Mouse (Mus musculus): ENCODE results near the gene A730061H03Rik. TPM values are rescaled to one million over a fixed set of nuclear protein-coding genes. Genes with fewer than 3 reads are reported as not detected.

A730061H03Rik gene
- 0.82 TPM in 1 of 2 replicates, not detected in the other for polyA plus RNA-seq (2016; fragmentation: Nextera tagmentation; extraction: Ambion mirVana)

DNA sequence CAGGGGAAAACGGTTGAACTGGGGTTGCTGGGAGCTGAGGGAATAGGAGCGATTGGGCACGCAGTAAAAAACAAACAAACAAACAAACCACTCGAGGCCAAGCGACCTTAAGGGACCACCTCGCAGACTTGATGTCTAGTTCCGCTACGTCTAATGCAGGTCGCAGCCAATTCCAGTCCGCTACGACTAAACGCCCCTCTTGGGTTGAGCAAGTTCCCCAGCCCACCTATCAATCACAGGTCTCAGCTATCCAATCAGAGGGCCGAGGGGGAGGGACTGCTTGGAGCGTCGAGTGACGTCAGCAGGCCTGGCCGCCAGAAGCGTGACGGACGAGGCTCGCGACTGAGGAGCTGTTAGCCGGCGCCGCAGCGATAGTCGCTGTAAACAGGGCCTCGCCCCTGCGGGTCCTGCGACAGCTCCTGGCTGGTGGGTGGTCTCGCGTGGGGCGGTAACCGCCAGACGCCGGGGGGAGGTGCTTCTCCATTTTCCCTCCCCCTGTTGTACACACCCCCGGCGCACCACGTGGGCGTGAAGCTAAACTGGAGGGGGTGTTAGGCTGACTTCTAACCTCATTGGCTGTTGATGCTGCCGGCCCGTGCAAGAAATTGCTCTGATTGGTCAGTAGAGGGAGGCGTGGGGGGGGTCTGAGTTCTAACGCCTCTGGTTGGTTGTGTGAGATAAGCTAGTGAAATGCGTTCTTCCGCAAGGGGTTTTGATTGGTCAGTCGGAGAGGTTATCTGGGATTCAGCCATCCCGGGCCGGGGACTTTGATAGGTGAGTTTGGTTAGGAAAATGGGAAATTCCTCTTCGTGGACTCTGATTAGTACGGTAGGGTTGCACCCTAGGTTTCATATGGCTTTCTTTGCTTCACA is at the start of gene A730061H03Rik:
Gene A730061H03Rik (minus strand): TSS at position 205 of the 872 bp plus-strand sequence.
- Histone ChIP-seq H3K27me3 (ENCODE audit: insufficient read depth, poor library complexity, severe bottlenecking) (no peaks in the 10 kb centered on the region), H3K9me3 (no peaks in the 10 kb centered on the region), H3K4me1 (replicated peaks) (peaks cover 20% of the 10 kb centered on the region), H3K4me3 (peak within 1 kb of the TSS; percentile 67), H3K27ac (peak within 1 kb of the TSS; percentile 95), H3K36me3 (peaks cover 24% of the 10 kb centered on the region)
- under 1% methylated on average over 51 of the region's 51 CpGs for WGBS
- DNase-seq (ENCODE audit: low spot score), result peak; percentile 98

DNA sequence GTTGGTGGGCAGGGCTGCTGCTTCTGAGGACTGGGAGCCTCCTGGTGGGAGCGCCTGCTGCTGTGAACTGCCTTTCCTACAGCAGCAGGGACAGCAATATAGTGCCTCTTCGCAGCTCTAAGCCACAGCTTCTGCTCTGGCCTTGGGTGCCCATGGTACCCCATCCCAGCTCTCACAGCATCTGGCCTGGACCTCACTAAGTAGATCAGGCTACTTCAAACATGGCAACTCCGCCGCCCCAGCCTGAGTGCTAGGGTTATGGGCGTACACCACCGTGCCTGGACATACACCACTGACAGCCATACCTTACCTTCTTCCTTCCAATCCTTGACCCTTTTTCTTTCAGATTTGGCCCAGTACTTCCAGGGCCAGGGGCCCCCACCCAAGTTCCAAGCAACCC is 48.1 kb upstream of the A730061H03Rik start:
- no peaks in the 10 kb centered on the region for H3K9me3 ChIP-seq
- 95% methylated on average over 6 of the region's 6 CpGs for WGBS
- H3K27me3 ChIP-seq (ENCODE audit: insufficient read depth, poor library complexity, severe bottlenecking), result no peaks in the 10 kb centered on the region
- H3K36me3 ChIP-seq, result peaks cover 66% of the 10 kb centered on the region
- no peak for DNase-seq (ENCODE audit: low spot score)
- H3K4me3 ChIP-seq, result no peak overlapping the region
- H3K4me1 ChIP-seq (replicated peaks), result peaks cover 14% of the 10 kb centered on the region
- no peak overlapping the region for H3K27ac ChIP-seq

DNA sequence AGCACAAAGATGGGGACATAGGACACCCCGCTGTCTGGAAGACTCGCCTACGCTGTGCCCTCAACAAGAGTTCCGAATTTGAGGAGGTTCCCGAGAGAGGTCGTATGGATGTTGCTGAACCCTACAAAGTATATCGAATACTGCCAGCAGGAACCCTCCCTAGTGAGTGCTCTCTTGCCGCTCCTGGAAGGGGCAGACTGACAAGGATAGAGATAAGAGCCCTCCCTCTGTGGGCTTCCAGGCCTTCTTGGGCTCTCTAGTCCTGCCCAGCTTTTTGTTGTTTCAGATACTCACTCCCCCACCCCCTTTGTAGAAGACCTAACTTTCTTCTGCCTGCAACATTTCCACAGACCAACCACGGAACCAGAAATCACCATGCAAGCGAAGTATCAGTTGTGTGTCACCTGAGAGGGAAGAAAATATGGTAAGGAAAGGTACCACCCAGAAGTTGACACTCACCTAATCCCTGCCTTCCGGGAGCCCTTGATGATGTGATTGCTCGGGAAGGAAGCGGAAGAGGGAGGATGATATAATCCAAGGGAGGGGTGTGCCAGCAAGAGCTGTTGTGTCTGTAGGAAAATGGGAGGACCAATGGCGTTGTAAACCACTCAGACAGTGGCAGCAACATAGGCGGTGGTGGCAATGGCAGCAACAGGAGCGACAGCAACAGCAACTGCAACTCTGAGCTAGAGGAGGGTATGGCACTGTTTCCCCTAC is 45.7 kb upstream of the A730061H03Rik start:
- H3K27ac ChIP-seq, result no peak overlapping the region
- WGBS, result 93% methylated on average over 16 of the region's 16 CpGs
- H3K27me3 ChIP-seq (ENCODE audit: insufficient read depth, poor library complexity, severe bottlenecking), result no peaks in the 10 kb centered on the region
- no peak for DNase-seq (ENCODE audit: low spot score)
- no peaks in the 10 kb centered on the region for H3K9me3 ChIP-seq
- H3K4me1 ChIP-seq (replicated peaks), result peaks cover 16% of the 10 kb centered on the region
- H3K36me3 ChIP-seq, result peaks cover 90% of the 10 kb centered on the region
- H3K4me3 ChIP-seq, result no peak overlapping the region

DNA sequence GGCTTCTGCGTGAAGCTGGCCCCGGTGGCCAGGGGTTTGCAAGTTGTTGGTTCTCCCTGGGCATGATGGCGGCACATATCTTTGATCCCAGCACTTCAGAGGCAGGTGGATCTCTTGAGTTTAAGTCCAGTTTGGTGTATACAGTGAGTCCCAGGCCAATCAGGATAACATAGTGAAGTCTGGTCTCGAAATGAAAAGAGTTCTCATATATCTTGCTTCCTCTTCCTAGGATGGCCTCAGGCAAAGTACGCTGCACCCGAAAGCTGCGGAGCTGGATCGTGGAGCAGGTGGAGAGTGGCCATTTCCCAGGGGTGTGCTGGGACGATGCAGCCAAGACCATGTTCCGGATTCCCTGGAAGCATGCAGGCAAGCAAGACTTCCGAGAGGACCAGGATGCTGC is 44.6 kb upstream of the A730061H03Rik start:
- peaks cover 16% of the 10 kb centered on the region for H3K4me1 ChIP-seq (replicated peaks)
- no peak overlapping the region for H3K4me3 ChIP-seq
- no peaks in the 10 kb centered on the region for H3K9me3 ChIP-seq
- 95% methylated on average over 11 of the region's 11 CpGs for WGBS
- no peak overlapping the region for H3K27ac ChIP-seq
- DNase-seq (ENCODE audit: low spot score), result no peak
- peaks cover 94% of the 10 kb centered on the region for H3K36me3 ChIP-seq
- H3K27me3 ChIP-seq (ENCODE audit: insufficient read depth, poor library complexity, severe bottlenecking), result no peaks in the 10 kb centered on the region

DNA sequence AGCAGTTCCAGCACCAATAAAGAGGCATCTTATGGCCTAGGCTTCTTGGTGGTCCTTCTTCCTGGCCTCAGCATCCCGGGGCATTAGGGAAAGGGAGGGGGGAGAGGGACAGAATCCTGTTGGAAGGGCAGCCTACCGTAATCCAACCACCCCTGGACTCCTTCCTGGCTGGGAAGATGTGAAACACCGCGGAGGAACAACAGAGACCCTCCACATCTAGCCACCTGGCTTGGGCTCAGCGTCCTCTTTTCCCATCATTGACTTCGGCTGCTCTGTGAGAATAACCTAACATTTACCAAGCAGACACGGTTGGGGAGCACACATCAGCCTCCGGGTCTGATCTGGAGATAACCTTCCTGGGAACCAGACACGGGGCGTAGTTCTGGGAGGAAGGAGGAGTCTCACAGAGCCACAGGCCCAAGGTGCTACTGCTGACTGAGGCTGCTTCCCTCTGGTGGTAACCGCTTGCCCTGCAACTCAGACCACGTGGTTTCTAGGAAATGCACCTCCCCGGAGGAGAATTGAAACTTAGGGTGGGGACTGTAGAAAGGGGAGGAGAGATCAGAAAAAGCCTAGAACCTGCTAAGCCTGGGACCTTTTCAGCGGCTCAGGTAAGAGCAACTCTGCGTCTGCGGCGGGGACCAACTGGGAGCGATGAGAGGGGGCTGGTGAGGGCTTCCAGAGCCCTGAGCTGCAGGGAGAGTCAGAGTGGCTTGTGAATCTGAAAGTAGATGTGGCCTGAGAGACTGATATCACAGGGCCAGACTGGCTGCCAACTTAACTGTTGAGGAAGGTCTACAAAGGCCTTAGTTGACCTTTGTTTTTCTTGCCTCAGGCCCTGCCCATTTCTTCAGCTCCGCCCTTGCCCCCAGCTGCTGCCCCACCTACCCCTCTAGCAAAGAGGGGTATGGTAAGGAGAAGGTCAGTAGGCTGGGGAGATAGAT is 43.7 kb upstream of the A730061H03Rik start:
- Histone ChIP-seq H3K36me3 (peaks cover 94% of the 10 kb centered on the region), H3K4me3 (peak overlapping the region; percentile 43), H3K4me1 (replicated peaks) (peaks cover 16% of the 10 kb centered on the region), H3K27me3 (ENCODE audit: insufficient read depth, poor library complexity, severe bottlenecking) (no peaks in the 10 kb centered on the region), H3K27ac (peak overlapping the region; percentile 77), H3K9me3 (no peaks in the 10 kb centered on the region)
- peak; percentile 84 for DNase-seq (ENCODE audit: low spot score)
- 21% methylated on average over 19 of the region's 19 CpGs for WGBS

DNA sequence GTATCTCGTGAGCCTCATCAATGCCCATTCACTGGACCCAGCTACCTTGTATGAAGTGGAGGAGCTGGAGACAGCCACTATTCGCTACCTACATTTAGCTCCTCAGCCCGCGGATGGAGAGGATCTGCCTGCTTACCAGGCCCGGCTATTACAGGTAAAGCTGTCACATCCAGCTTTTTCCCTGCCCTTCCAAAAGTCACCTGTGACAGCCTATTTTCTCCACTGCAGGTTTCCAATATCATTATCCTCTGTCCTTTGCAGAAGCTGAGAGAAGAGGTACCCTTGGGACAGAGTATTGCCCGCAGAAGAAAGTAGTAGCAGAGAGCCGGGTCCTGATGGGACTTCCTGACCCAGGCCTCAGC is 43.0 kb upstream of the A730061H03Rik start, which contains the start of gene Irf9:
Gene Irf9 (plus strand): TSS at position 301 of the 362 bp plus-strand sequence.
- H3K9me3 ChIP-seq, result no peaks in the 10 kb centered on the region
- H3K4me1 ChIP-seq (replicated peaks), result peaks cover 16% of the 10 kb centered on the region
- H3K27me3 ChIP-seq (ENCODE audit: insufficient read depth, poor library complexity, severe bottlenecking), result no peaks in the 10 kb centered on the region
- peak within 1 kb of the TSS; percentile 43 for H3K4me3 ChIP-seq
- no peak for DNase-seq (ENCODE audit: low spot score)
- peaks cover 94% of the 10 kb centered on the region for H3K36me3 ChIP-seq
- WGBS, result 88% methylated on average over 7 of the region's 7 CpGs
- H3K27ac ChIP-seq, result peak within 1 kb of the TSS; percentile 77

DNA sequence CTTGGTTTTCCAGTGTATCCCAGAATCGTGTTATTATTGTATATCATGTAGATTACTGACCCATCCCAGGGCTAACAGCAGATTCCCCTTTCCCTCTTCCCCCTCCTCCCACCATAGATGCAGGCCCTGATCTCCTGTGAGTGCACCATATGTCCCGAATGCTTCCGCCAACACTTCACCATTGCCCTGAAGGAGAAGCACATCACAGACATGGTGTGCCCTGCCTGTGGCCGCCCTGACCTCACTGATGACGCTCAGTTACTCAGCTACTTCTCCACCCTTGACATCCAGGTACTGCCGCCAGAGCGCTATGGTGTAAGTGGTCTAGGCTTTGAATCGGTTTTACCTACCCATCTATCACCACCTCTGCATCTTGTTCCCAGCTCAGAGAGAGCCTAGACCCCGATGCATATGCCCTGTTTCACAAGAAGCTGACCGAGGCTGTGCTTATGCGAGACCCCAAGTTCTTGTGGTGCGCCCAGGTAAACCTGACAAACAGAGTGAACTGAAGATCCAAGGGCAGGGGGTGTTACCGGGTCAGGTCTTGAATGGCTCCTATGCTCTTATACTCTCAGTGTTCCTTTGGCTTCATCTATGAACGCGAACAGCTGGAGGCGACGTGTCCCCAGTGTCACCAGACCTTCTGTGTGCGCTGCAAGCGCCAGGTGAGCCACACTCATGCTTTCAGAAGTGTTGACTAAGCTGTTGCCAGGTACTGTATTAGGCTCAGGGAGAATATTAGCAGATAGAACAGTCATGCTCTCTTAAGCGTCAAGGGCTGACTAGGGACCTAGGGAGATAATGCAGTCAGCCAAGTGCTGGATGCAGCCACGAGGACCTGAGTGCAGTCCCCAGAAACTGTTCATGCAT is 38.5 kb upstream of the A730061H03Rik start:
- 93% methylated on average over 21 of the region's 21 CpGs for WGBS
- Histone ChIP-seq H3K36me3 (peaks cover 99% of the 10 kb centered on the region), H3K27ac (no peak overlapping the region)

DNA sequence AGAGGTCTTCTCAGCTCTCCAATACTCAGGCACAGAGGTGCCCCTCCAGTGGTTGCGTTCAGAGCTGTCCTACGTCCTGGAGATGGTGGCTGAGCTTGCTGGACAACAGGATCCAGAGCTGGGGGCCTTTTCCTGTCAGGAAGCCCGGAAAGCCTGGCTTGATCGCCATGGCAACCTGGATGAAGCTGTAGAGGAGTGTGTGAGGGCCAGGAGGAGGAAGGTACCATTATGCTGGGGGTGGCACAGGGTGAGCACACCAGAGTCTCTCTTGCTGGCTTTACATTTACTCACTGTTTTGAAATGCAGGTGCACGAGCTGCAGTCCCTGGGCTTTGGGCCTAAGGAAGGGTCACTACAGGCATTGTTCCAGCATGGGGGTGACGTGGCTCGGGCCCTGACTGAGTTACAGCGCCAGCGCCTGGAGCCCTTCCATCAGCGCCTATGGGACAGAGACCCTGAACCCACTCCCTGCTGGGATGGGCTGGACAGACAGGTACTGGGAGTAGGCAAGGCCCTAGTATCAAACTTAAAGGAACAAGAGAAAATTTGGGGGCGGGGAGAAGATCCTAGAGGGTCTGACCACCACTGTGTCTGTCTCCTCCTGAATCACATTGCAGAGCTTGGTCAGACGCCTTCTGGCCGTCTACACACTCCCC is 36.0 kb upstream of the A730061H03Rik start:
- Histone ChIP-seq H3K27ac (no peak overlapping the region), H3K36me3 (peaks cover 76% of the 10 kb centered on the region), H3K4me1 (replicated peaks) (peaks cover 23% of the 10 kb centered on the region), H3K27me3 (ENCODE audit: insufficient read depth, poor library complexity, severe bottlenecking) (no peaks in the 10 kb centered on the region), H3K4me3 (no peak overlapping the region), H3K9me3 (no peaks in the 10 kb centered on the region)
- 80% methylated on average over 13 of the region's 13 CpGs for WGBS
- no peak for DNase-seq (ENCODE audit: low spot score)

More for the DNA sequence above, 38.5 kb upstream of the A730061H03Rik start:
- peaks cover 7% of the 10 kb centered on the region for H3K4me1 ChIP-seq (replicated peaks)
- no peak for DNase-seq (ENCODE audit: low spot score)
- no peaks in the 10 kb centered on the region for H3K27me3 ChIP-seq (ENCODE audit: insufficient read depth, poor library complexity, severe bottlenecking)
- H3K4me3 ChIP-seq, result no peak overlapping the region
- H3K9me3 ChIP-seq, result no peaks in the 10 kb centered on the region

DNA sequence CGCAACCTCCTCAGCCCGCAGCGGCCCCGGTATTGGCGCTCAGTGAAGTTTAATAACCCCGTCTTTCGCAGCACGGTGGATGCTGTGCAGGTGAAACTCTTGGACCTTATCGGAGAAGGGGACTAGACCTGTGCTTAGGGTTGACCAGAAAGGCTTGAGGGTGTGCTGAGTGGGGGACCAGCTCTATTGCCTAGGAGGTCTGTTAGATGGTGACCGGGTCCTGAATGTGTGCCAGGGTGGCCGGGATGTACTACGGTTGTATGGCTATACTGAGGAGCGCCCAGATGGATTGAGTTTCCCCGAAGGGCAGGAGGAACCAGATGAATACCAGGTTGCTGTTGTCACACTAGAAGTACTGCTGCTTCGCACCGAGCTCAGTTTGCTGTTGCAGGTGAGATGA is 32.0 kb upstream of the A730061H03Rik start:
- Histone ChIP-seq H3K4me1 (replicated peaks) (peaks cover 33% of the 10 kb centered on the region), H3K4me3 (peak overlapping the region; percentile 86), H3K36me3 (peaks cover 58% of the 10 kb centered on the region), H3K27ac (peak overlapping the region; percentile 94), H3K27me3 (ENCODE audit: insufficient read depth, poor library complexity, severe bottlenecking) (no peaks in the 10 kb centered on the region), H3K9me3 (no peaks in the 10 kb centered on the region)
- DNase-seq (ENCODE audit: low spot score), result no peak
- 12% methylated on average over 16 of the region's 16 CpGs for whole genome bisulfite sequencing

DNA sequence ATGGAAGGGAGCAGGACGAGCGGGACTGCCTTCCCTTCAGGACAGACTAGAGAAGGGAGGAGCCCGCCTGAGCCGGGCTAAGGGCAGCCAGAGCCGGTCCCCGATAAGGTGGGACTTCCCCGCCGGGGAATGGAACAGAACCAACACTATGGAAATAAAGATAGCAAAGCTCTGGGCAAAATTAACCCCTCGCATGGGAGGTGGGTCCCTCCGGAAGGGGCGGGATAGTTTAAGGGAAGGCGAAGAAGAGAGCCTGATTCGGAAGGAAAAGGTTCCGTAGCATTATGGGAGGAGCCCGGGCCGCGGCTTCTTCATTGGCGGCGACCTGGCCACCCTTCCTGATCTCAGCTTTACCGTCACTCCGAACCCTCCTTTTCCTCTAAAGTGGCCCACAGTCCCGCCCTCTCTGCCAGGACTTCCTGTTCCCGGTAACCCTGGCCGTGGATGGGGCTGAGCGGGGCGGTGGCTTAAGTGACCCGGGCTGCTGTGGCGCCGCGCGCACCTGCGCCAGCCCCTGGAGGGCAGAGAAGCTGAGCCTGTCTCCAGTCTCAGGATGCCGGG is 31.2 kb upstream of the A730061H03Rik start, which contains the start of gene Rnf31:
Gene Rnf31 (plus strand): TSS at position 378 of the 561 bp plus-strand sequence.
- H3K36me3 ChIP-seq, result peaks cover 54% of the 10 kb centered on the region
- no peaks in the 10 kb centered on the region for H3K9me3 ChIP-seq
- WGBS, result under 1% methylated on average over 33 of the region's 33 CpGs
- H3K27me3 ChIP-seq (ENCODE audit: insufficient read depth, poor library complexity, severe bottlenecking), result no peaks in the 10 kb centered on the region
- H3K4me3 ChIP-seq, result peak within 1 kb of the TSS; percentile 86
- peak within 1 kb of the TSS; percentile 94 for H3K27ac ChIP-seq
- H3K4me1 ChIP-seq (replicated peaks), result peaks cover 33% of the 10 kb centered on the region
- peak; percentile 91 for DNase-seq (ENCODE audit: low spot score)

Data from hindbrain, embryonic 10.5 days (tissue).